Mouse (Mus musculus) brain, embryonic 14.5 days (tissue): ENCODE measurements around the gene Rac3. TPM values are rescaled to one million over a fixed set of nuclear protein-coding genes. Genes with fewer than 3 reads are reported as not detected.
"Not testable (repeated sequence)": the region's sequence is repeated elsewhere in the genome, so short reads cannot be mapped to it uniquely, and the experiment has no call there.

Experiments used
- DNase-seq: peaks from one replicate; pipeline ENCODE4 v3.0.0-alpha.2; 2011; ENCODE audit warnings: low read depth
- CTCF ChIP-seq: fragments of 200-500 bp; IDR thresholded peaks from 2 replicates; pipeline ENCODE4 v1.5.1; 2012; ENCODE audit warnings: inconsistent platforms, mild to moderate bottlenecking, moderate library complexity, borderline replicate concordance; ENCODE audit not compliant: insufficient read depth, insufficient read length; ENCODE audit errors: extremely low read depth
- POLR2A ChIP-seq: fragments of 200-500 bp; IDR thresholded peaks from 2 replicates; pipeline ENCODE4 v1.6.1; 2012; ENCODE audit warnings: mild to moderate bottlenecking, inconsistent platforms, borderline replicate concordance; ENCODE audit not compliant: poor library complexity, insufficient read depth, insufficient read length, severe bottlenecking; ENCODE audit errors: extremely low read depth
- polyA plus RNA-seq: library from polyadenylated mRNA; depleted of rRNA; stranded (reverse); fragments of >200 nt; gene quantifications from 2 replicates; pipeline ENCODE4 v1.2.3, GENCODE M21; 2012; rRNA removed

Gene Rac3
- polyA plus RNA-seq = 425 and 438 TPM in 2 replicates

- DNase-seq = peak; percentile 86
- TF ChIP-seq POLR2A (0 out of 2 replicates have a peak, but pooled peaks have one; percentile 27), CTCF (no peak)
These were observed at the start of gene Rac3 for GRCm38 (mm10) chr11:120721124-120722066. TSS of gene Rac3 (plus strand) at chr11:120721470.

DNA sequence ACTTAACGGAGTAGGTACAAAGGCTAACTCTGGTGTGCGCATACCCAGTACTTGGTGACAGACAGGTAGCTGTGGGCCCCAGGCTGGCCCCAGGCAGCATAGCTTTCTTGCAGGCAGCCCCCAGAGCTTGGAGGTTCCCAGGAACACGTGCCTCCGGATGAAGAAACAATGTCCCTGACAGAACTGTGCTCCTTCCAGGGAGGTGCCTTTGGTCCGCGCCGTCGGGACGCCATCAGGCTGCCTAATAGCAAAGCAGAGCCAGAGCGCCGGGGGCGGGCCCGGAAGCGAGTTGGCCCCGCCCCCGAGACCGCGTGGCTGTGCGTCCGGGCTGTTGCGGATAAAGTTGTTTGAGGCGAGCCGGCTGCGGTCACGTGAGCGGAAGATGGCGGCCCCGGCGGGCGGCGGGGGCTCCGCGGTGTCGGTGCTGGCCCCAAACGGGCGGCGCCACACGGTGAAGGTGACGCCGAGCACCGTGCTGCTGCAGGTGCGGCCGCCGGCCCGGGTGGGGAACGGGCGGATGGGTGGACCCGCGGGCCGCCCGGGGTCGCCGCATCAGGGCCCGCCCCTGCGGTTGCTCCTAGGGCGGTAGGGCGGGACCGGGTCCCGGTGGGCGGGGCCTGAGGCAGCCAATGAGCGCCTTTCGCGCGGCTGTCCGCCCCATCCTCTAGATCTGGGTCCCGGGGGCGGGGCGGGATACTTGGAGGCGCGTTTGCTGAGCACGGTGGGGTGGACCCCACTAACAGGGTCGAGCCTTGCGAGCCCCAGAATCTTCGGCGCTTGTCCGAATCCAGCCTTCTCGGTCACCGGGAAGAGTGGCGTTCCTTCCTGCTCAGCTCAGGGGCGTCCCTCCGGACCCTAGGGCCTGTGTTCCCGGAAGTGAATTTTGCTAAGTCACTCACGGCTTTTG lies 48.3 kb upstream of the Rac3 start, which contains the start of gene Aspscr1:
Aspscr1 (plus strand) TSS at position 287 of the 907 bp plus-strand sequence.
- peak; percentile 97 for DNase-seq
- TF ChIP-seq CTCF (no peak), POLR2A (peak; percentile 44)

- TF ChIP-seq POLR2A (no peak), CTCF (no peak)
These were observed 47.6 kb upstream of the Rac3 start for GRCm38 (mm10) chr11:120673594-120674122.

DNA sequence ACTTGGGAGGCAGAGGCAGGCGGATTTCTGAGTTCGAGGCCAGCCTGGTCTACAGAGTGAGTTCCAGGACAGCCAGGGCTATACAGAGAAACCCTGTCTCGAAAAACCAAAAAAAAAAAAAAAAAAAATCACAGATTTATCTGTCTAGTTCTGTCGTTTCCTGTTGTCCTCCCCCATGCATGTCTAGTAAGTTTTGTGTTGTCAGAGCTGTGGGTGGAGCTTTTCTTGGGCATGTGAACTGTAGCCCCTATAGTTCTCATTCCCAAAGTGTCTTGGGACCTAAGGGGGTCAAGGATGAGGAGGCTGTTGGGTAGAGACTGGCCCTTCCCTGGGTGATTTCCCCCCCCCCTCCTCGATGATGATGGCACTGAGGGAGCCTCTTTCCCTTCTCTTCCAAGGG lies 45.4 kb upstream of the Rac3 start:
- not testable (repeated sequence) for DNase-seq

More at GRCm38 (mm10) chr11:120673594-120674122, 47.6 kb upstream of the Rac3 start:
- no peak for DNase-seq

DNA sequence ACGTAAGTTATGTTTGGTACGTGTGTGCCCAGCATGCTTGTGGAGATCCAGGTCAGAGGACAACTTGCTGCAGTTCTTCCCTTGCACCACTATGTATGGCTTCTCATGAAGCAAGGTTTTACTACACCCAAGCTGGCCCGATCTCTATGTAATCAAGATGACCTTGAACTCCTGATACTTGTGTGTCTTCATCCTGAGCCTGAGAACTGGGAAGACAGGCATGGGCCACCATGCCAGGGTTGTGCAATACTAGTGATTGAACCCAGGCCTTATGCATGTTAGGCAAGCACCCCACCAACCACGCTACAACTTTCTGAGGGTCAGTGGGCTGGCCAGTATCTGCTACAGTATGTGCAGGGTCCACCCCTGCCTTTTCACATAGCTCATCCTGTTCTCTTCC lies 44.3 kb upstream of the Rac3 start:
- no peak for TF ChIP-seq POLR2A
- TF ChIP-seq CTCF = no peak
- no peak for DNase-seq

GRCm38 (mm10) chr11:120679909-120680308 lies 41.4 kb upstream of the Rac3 start:
- DNase-seq = no peak
- TF ChIP-seq CTCF (peak; percentile 29; the same call in 1 of the 2 replicates), POLR2A (no peak)

DNA sequence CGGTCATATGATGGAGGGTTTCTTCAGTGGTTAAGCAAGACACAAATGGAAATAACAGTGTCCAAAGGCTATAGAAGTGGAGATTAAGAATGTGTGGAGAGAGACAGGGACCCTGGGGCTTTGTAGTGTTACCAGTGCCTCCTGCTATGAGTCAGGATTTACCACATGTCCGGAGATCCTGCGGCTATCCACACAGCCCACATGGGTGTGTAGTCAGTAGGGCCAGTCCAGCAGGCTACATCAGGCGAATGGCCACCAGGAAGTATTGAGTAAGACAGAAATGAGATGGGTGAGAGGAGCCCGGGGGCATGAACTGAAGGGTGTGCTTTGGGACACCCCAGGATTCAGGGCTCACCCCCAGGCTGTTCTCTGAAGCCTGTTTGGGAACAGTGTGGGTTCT lies 38.6 kb upstream of the Rac3 start:
- DNase-seq = no peak
- TF ChIP-seq POLR2A (no peak), CTCF (no peak)

- TF ChIP-seq POLR2A (no peak), CTCF (no peak)
- no peak for DNase-seq
These were observed 37.7 kb upstream of the Rac3 start for GRCm38 (mm10) chr11:120683536-120683935.

GRCm38 (mm10) chr11:120684086-120684485 lies 37.2 kb upstream of the Rac3 start:
- TF ChIP-seq POLR2A = no peak
- TF ChIP-seq CTCF = no peak
- DNase-seq = no peak

- no peak for DNase-seq
- TF ChIP-seq POLR2A = no peak
- TF ChIP-seq CTCF = no peak
These were observed 36.6 kb upstream of the Rac3 start for GRCm38 (mm10) chr11:120684660-120685059.

DNA sequence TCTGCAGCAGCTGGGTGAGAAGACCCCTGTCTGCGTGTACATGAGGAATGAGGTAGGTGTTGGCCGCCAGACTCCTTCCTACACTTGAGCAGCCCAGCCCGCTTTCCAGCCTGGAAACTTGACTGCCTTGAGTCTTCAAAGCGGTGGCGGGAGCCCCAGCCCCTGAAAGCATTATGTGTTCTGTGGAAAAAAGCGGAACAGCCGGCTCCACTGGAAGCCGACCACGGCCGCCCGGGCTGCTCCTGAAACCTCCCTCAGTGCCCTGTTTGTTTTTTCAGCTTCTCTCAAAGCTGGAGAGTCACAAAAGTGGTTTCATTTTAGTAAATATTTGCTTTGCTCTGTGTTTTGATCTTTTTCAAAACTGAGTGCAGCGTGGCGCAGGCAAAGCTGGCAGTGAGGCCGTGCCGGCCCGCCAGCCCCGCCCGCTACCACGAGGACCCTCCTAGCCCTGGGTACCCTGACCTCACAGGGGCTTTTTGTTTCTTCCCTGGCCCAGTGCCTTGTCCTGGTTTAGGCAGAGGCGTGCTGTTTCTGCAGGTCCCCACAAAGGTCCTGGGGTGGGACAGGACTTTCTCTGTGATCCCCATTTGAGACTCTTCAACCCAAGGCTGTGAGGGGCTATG lies 34.5 kb upstream of the Rac3 start:
- no peak for DNase-seq
- no peak for TF ChIP-seq POLR2A
- TF ChIP-seq CTCF = no peak

DNA sequence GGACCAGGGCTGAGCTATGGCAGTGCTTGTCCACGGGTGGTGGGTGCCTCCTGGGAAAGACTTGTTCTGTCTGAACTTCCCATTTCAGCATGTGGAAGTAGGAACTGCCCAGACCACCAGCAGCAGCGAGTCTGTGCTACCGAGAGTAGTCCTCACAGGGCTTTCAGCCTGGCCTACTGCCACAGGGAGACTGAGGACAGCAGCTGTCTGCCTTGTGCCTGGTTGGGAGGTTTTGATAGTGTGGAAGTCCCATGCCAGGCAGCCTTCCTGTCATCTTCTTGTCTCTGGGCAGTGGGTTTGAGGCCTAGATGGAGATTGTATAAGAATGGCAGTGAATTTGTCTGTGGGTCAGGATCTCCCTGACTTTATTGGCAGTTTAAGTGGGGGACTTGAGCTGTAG lies 31.9 kb upstream of the Rac3 start:
- DNase-seq = no peak
- TF ChIP-seq POLR2A (no peak), CTCF (no peak)
